Mouse (Mus musculus) liver, embryonic 14.5 days (tissue): Measurements from ENCODE around the gene Lama2. TPM values are rescaled to one million over a fixed set of nuclear protein-coding genes. Genes with fewer than 3 reads are reported as not detected.

Source experiments
- ATAC-seq: fragments of 200-750 bp; cut with Nextera tagmentation; 2 replicates; pipeline ENCODE4 v1.8.0; 2017; ENCODE audit warnings: moderate number of reproducible peaks, mild to moderate bottlenecking, moderate library complexity; ENCODE audit not compliant: insufficient read depth
- DNase-seq, 3 experiments: peaks; one replicate each; pipeline ENCODE4 v3.0.0-alpha.2; 2012 to 2013; ENCODE audit warnings: low read depth in 3 of 3, low spot score in 3 of 3
- H3K27ac ChIP-seq: fragments of 300-500 bp; sonication (generic); 2 replicates; pipeline ENCODE4 v1.5.1; 2014; ENCODE audit warnings: moderate library complexity, mild to moderate bottlenecking, control low read depth, inconsistent platforms
- H3K27me3 ChIP-seq: fragments of 300-500 bp; sonication (generic); 2 replicates; pipeline ENCODE4 v1.6.1; 2014; ENCODE audit warnings: mild to moderate bottlenecking, low read length, moderate library complexity; ENCODE audit not compliant: control insufficient read depth, insufficient read depth
- H3K36me3 ChIP-seq: fragments of 300-500 bp; sonication (generic); replicated peaks from 2 replicates; pipeline ENCODE4 v1.6.1; 2014; ENCODE audit warnings: low read depth; ENCODE audit not compliant: control insufficient read depth, insufficient read depth
- H3K4me1 ChIP-seq, 2 experiments: fragments of 200-500 bp in 1 of 2; fragments of 300-500 bp in 1 of 2; sonication (generic) in 1 of 2; replicated peaks; 2 replicates each; pipeline ENCODE4 v1.6.1; 2012 to 2014; ENCODE audit warnings: antibody characterized with exemption in 1 of 2, inconsistent platforms in 1 of 2, low read length in 1 of 2; ENCODE audit not compliant: control insufficient read depth in 2 of 2, insufficient read depth in 2 of 2
- H3K4me2 ChIP-seq: fragments of 300-500 bp; sonication (generic); 2 replicates; pipeline ENCODE4 v1.6.1; 2014; ENCODE audit warnings: low read depth, mild to moderate bottlenecking, control low read depth, moderate library complexity
- H3K4me3 ChIP-seq, 2 experiments: fragments of 200-500 bp in 1 of 2; fragments of 300-500 bp in 1 of 2; sonication (generic) in 1 of 2; 2 replicates each; pipeline ENCODE4 v1.5.1; 2012 to 2014; ENCODE audit warnings: low read depth in 2 of 2, low read length in 2 of 2, mild to moderate bottlenecking in 2 of 2, control low read depth in 1 of 2, inconsistent platforms in 1 of 2, moderate library complexity in 1 of 2; ENCODE audit not compliant: insufficient read depth in 1 of 2
- H3K9ac ChIP-seq: fragments of 300-500 bp; sonication (generic); replicated peaks from 2 replicates; pipeline ENCODE4 v1.6.1; 2014; ENCODE audit warnings: mild to moderate bottlenecking, control low read depth, moderate library complexity
- H3K9me3 ChIP-seq: fragments of 300-500 bp; sonication (generic); 2 replicates; pipeline ENCODE4 v1.6.1; 2016; ENCODE audit warnings: low read length, mixed read lengths; ENCODE audit not compliant: control insufficient read depth
- CTCF ChIP-seq: IDR thresholded peaks from 2 replicates; pipeline ENCODE4 v1.5.1; 2016; ENCODE audit warnings: antibody characterized with exemption, low read depth, control low read depth
- EP300 ChIP-seq: IDR thresholded peaks from 2 replicates; pipeline ENCODE4 v1.6.1; 2016; ENCODE audit warnings: antibody characterized with exemption, low read depth
- WGBS: fragments of 180-500 bp; shearing (Covaris S2); extraction: QIAGEN DNeasy Blood & Tissue Kit; methylation state at CpG from one replicate; pipeline ENCODE4 v1.1.7; 2014; ENCODE audit not compliant: insufficient replicate concordance; 5-methylcytosine and 5-hydroxymethylcytosine counted together
- polyA plus RNA-seq, 2 experiments: library from polyadenylated mRNA; depleted of rRNA in 1 of 2; stranded (reverse) in 1 of 2; unstranded in 1 of 2; fragments of >200 nt; fragmentation: Nextera tagmentation in 1 of 2; extraction: Ambion mirVana in 1 of 2; gene quantifications; 2 replicates each; pipeline versions ENCODE4 v1.2.1 to v1.2.3; 2012 to 2014

Gene Lama2
- polyA plus RNA-seq, 2 experiments: 0.20 to 0.67 TPM

DNA sequence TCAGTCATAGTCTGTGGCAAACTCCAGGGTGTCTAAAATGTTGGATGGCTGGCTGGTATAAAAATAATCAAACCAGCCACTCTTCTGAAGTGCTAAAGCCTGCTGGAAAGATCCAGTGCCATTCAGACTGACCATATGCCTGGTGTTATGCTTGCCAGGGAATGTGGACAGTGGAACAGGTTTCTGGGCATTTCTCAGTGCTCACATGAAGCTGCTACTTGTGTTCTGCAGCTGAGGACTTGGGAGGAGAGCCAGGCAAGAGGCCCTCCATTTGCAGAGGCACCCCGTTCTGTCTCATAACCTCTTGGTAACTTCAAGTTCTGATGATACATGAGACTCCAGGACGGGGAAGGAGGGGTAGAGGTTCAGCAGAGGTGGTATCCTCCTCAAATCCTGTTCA lies 492.1 kb downstream of the Lama2 start:
- no peak overlapping the region for H3K9ac ChIP-seq
- ATAC-seq (no peak), DNase-seq (no peak)
- H3K27me3 ChIP-seq: no peaks in the 10 kb centered on the region
- no peaks in the 10 kb centered on the region for H3K9me3 ChIP-seq
- WGBS: 40% methylated on average over 2 of the region's 2 CpGs
- H3K27ac ChIP-seq: no peak overlapping the region
- TF ChIP-seq CTCF: no peak
- TF ChIP-seq EP300: no peak
- no peak overlapping the region for H3K4me3 ChIP-seq
- no peaks in the 10 kb centered on the region for H3K36me3 ChIP-seq
- no peaks in the 10 kb centered on the region for H3K4me1 ChIP-seq
- no peak overlapping the region for H3K4me2 ChIP-seq

DNA sequence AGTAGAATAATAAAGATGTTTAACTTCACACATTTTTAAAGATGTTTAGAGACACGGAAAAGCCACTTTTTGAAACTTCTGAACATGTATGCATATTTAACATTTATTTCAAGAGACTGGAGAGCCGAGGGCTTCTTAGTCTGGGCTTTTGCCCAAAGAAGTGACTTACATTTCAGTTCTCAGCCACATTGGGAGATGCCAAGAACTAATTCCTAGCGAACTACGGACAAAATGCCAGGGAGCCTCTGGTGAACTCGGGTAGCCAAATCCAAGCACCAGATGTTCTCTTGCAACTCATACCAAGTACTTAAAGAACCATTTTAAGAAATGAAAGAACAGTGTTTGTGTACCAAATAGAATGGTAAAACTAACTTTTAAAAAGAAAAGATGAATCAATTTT lies 495.8 kb downstream of the Lama2 start:
- DNase-seq (no peak), ATAC-seq (no peak)
- no peaks in the 10 kb centered on the region for H3K9me3 ChIP-seq
- H3K4me1 ChIP-seq: no peaks in the 10 kb centered on the region
- H3K9ac ChIP-seq: no peak overlapping the region
- TF ChIP-seq EP300 (no peak), CTCF (no peak)
- WGBS: 58% methylated on average over 5 of the region's 5 CpGs
- H3K36me3 ChIP-seq: no peaks in the 10 kb centered on the region
- no peak overlapping the region for H3K4me3 ChIP-seq
- no peak overlapping the region for H3K27ac ChIP-seq
- no peaks in the 10 kb centered on the region for H3K27me3 ChIP-seq
- H3K4me2 ChIP-seq: no peak overlapping the region

DNA sequence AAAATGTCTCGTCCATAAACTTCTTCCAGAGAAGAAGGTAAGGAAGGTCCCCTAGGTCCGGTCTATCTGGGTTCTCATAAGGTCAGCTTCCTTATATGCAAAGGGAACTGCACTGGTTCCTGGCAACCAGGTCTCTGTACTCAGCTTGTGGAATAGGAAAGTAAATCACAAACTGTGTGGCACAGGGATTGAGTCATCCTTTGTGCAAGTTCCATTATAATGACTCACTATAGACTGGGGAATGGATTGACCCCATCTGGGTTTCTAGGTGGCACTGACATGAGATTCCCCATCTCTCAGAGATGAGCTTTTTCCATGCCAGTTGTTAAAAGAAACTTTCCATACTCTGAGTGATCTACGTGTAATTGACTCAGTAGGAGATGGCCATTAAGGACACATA lies 501.7 kb downstream of the Lama2 start:
- DNase-seq (no peak), ATAC-seq (no peak)
- Histone ChIP-seq H3K4me3 (no peak overlapping the region), H3K9ac (no peak overlapping the region), H3K27ac (no peak overlapping the region), H3K4me1 (no peaks in the 10 kb centered on the region), H3K36me3 (no peaks in the 10 kb centered on the region), H3K4me2 (no peak overlapping the region), H3K27me3 (no peaks in the 10 kb centered on the region), H3K9me3 (no peaks in the 10 kb centered on the region)
- TF ChIP-seq CTCF: no peak
- TF ChIP-seq EP300: no peak
- 57% methylated on average over 3 of the region's 3 CpGs for WGBS

DNA sequence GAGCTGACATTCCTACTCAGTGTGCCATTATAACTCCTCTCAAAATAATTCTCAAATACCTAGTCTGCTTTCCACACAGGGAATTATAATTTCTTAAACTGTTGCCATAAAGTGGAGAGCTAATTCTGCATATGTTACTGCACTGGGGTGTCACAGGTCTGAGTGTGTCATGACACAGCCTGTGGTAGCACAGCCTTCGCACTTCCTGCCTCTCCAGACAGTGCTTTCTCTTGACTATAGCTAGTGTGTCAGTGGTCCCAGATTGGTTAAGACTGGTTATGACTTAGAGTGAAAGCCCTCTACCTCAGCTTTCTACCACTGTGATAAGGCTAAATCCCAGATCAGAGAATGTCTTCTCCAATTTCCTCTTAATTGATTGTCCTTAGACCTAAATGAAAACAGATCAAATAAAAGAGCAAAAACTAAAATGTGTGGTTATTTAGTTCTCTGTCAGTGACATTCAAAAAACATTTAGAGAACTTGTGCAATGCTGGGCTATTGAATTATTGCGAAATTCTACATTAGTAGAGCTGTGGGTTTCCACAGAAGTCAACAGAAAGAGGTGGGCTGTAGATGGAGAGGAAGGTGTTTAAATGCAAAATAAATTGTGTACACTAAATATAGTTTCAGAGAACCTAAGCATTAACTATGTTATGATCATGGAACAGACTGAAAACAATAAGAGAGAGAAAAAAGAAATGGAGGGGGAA lies 502.5 kb downstream of the Lama2 start:
- 33% methylated on average over 2 of the region's 2 CpGs for whole genome bisulfite sequencing
- Histone ChIP-seq H3K27ac (no peak overlapping the region), H3K4me3 (no peak overlapping the region), H3K9me3 (no peaks in the 10 kb centered on the region), H3K36me3 (no peaks in the 10 kb centered on the region), H3K9ac (no peak overlapping the region), H3K27me3 (no peaks in the 10 kb centered on the region), H3K4me1 (no peaks in the 10 kb centered on the region), H3K4me2 (no peak overlapping the region)
- TF ChIP-seq EP300 (no peak), CTCF (no peak)
- no peak for DNase-seq
- no peak for ATAC-seq

DNA sequence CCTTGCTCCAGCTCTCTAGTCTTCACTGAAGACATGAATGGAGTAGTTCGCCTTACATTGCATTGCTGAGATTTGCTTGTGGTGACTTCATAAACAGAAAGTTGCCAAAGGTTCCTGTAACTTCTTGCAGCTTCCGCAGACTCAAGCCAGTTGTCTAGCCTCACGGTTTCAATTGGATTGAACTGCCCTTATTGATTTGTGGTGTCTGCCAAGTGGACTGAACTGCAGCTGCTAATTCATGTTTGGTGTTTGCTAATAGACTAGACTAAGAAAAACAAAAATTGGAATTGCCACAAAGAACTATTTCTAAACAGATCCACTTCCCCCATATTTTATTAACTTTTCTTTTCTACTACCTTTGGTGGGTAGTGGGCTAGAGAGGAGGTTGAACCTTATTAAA lies 505.4 kb downstream of the Lama2 start:
- 68% methylated on average over 3 of the region's 3 CpGs for WGBS
- H3K9me3 ChIP-seq: no peaks in the 10 kb centered on the region

More for the DNA sequence above, 505.4 kb downstream of the Lama2 start:
- DNase-seq: no peak
- Histone ChIP-seq H3K27me3 (no peaks in the 10 kb centered on the region), H3K4me2 (no peak overlapping the region), H3K36me3 (no peaks in the 10 kb centered on the region), H3K4me3 (no peak overlapping the region), H3K27ac (no peak overlapping the region), H3K4me1 (no peaks in the 10 kb centered on the region), H3K9ac (no peak overlapping the region)
- no peak for ATAC-seq
- TF ChIP-seq CTCF (no peak), EP300 (no peak)
